Mouse (Mus musculus): ENCODE measurements around the gene Efna4. TPM values are rescaled to one million over a fixed set of nuclear protein-coding genes. Genes with fewer than 3 reads are reported as not detected.
A peak's percentile ranks its signal among the peaks of the same experiment; 100 is the strongest.

Efna4 gene
- total RNA-seq, 1 experiment from 2014 or later: 1.7 TPM

- ATAC-seq (replicated peaks; ENCODE audit: low read depth, poor library complexity, severe bottlenecking): no peak
Measured at GRCm38 (mm10) chr3:89365153-89365485, 27.3 kb upstream of the Efna4 start, which contains the start of gene Dcst1. Dcst1 (minus strand) TSS chr3:89365253.

GRCm38 (mm10) chr3:89364631-89365030, 26.8 kb upstream of the Efna4 start:
- no peak for ATAC-seq (replicated peaks; ENCODE audit: low read depth, poor library complexity, severe bottlenecking)

GRCm38 (mm10) chr3:89361675-89362074, 23.8 kb upstream of the Efna4 start, which contains the start of gene Dcst2:
Dcst2 (plus strand) TSS chr3:89361975.
- no peak for ATAC-seq (replicated peaks; ENCODE audit: low read depth, poor library complexity, severe bottlenecking)

GRCm38 (mm10) chr3:89360237-89360636, 22.4 kb upstream of the Efna4 start:
- peak; percentile 76 for ATAC-seq (replicated peaks; ENCODE audit: low read depth, poor library complexity, severe bottlenecking)

- ATAC-seq (replicated peaks; ENCODE audit: low read depth, poor library complexity, severe bottlenecking): no peak
Measured at GRCm38 (mm10) chr3:89359630-89360029, 21.8 kb upstream of the Efna4 start.

GRCm38 (mm10) chr3:89356029-89356428, 18.2 kb upstream of the Efna4 start:
- no peak for ATAC-seq (replicated peaks; ENCODE audit: low read depth, poor library complexity, severe bottlenecking)

DNA sequence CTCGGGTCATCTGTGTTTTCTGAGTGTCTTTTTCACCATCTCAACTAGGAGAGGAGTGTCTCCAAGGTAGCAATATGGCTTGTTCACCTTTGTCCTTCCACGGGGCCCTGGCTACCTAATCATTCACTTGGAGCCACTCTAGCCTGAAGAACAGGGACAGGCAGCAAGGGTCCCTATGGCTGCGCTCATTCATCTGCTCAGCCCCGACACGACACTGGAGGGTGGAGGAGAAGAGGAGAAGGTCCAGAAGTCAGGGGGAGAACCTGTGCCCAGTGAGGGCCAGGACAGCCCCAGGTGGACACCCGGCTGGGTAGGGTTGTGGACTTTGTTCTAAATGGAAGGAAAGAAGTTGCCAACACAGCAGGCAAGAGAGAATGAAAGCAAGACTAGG, 17.7 kb upstream of the Efna4 start:
- no peak for ATAC-seq (replicated peaks; ENCODE audit: low read depth, poor library complexity, severe bottlenecking)

DNA sequence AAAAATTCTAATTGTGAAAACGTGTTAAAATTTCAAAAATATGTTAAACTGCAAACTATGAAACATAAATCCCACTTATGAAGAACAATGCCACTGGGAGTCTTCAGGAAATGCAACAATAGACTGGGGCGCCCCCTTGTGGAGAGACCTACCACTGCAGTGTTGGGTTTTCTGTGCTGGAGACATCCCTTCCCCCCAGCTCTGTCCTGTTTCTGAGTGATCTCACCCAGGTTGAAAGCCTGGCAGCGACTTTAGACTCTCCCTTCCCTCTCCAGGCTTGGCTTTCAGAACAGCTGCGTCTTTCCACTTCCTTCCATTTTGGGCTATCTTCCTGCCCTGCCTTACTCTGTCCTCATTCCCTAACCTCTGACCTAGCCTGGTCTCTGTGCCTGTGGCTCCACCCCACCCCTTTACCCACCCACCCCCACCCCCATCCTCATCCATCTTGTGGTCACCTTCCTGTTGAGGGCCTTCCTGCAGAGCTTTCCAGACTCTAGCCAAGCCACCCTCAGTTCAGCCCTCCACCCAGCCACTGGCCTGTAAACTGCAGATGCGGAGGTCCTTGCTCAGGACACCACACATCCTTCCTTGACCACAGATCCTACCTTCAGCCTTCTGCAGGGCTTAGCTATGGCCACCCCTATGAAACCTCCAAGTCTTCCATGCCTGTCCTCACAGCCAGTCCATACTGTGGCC, 17.1 kb upstream of the Efna4 start:
- peak; percentile 54; the same call in 1 of the 2 replicates for ATAC-seq (replicated peaks; ENCODE audit: low read depth, poor library complexity, severe bottlenecking)

GRCm38 (mm10) chr3:89351271-89351670, 13.4 kb upstream of the Efna4 start:
- ATAC-seq (replicated peaks; ENCODE audit: low read depth, poor library complexity, severe bottlenecking): no peak

DNA sequence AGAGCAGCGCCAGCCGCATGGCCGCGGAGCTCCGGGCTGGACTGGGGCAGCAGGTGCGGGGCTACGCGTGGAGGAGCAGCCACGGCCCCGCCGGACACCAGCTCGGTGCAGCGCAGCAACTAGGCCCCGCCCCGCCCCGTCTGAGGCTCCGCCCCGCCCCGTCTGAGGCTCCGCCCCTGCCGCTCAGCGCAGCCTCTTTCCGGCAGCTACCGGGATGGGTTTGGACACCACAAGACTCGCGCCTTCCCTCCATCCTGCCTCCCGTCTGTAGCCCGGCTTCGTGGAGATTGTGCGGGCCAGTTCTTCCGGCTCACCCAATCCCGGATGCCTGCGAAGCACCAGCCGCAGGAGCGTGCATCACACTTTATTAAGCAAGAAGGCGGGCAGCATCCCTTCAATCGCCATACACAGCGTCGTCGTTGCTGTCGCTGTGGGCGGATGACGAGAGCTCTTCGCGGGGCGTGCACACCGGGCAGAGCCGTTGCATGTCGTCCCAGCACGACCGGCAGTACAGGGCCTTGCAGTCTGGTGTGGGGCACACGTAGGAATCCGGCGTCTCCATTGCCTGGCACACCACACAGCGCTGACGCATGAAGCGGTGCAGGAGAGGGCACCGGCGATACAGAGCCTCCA, 12.2 kb upstream of the Efna4 start, which contains the start of gene Adam15:
Gene Adam15, minus strand, starts transcription at position 128 of the 633 bp plus-strand sequence.
- peak; percentile 74 for ATAC-seq (replicated peaks; ENCODE audit: low read depth, poor library complexity, severe bottlenecking)

DNA sequence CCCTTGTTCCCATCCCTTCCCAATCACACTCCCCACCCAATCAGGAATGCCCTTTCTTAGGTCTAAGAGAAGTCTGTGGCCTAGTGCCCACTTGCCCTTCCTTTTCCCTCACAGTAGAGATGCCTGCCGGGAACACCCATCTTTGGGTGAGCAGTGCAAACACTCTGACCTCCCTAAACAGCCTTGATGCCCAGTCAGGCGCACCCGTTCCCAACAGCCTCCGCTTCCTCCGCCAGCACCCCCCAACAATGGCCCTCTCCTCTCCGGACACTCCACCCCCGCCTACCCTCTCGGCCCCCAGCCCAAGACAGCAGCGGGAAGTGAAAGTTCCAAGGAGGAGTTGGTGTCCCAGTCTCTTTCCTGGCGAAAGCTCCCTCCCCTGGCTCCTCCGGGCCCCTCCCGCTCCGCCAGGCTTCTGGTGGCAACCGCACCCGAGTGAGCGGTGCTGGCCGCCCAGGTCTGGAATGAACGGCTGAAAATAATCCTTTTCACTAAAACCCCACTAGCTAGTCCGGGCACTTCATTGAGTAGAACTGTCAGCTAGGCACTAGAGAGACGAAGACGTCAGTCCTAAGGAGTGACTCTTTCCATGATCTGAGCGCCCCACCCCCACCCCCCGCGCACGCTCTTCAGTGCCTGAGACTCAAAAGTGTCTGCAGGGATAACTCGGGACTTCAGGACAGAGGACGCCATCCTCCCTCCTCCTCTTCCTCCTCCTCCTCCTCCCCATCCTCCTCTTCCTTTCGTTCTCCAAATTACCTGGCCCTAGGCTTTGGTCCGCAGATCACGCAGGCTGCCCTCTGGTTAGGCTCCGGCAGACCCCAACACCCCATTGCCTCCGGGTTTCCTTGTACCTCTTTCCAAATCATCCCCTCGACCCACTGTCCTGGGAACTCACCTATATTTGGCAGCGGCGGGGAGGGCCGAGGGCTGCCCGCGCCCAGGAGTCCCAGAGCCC, 11.4 kb upstream of the Efna4 start:
- no peak for ATAC-seq (replicated peaks; ENCODE audit: low read depth, poor library complexity, severe bottlenecking)

DNA sequence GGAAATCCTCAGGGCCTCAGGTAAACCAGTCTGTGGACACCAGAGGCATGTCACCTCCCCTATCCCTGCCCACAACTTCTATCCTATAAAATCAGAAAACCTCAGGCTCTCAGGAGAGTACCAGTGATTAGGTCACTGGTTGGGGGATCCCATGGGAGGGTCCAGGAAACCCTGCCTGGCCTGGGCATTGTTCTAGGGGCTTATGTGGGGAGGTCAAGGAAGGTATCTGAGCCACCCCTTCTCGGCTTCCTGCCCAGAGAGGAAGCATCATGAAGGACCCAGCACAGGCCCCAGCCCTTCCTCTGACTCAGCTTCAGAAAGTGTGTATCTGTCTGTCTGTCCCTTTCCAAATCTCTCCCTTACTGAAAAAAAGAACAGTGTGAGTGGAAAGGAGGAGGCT, 10.1 kb upstream of the Efna4 start:
- no peak for ATAC-seq (replicated peaks; ENCODE audit: low read depth, poor library complexity, severe bottlenecking)

DNA sequence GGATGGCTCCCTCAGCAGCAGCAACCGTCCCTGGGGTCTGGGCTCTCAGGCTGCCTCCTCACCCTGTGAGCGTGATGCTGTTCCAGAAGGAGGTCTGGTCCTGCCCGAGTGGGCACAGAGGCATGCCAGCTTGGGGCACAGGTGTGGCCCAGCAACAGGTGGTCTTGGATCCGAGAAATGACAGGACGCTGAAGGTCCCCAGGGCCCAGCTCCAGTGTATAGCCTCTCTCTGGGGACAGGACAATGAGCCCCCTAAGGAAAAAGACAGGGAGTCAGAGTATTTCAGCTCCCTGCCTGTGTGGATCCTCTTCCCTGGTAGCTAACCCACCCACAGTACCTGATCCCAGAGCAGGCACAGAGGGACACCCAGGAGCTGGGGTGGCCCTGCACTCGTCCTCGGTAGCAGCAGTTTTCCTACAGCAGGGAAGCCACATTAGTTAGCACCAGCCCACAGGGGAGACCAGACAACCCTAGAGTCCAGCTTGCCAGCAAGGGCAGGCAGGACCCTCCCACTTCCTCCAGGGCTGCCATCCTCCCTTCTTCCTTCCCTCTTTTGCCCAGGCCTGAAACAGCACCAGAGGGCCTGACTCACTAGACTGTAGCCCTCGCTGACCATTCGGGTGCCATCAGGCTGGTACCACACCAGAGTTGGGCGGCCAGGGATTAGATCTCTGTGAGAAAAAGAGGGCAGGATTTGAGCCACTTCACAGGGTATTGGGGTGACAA, 9.2 kb upstream of the Efna4 start:
- 0 out of 2 replicates have a peak, but pooled peaks have one; percentile 29 for ATAC-seq (replicated peaks; ENCODE audit: low read depth, poor library complexity, severe bottlenecking)

- no peak for ATAC-seq (replicated peaks; ENCODE audit: low read depth, poor library complexity, severe bottlenecking)
Measured at GRCm38 (mm10) chr3:89343279-89343678, 5.5 kb upstream of the Efna4 start.

DNA sequence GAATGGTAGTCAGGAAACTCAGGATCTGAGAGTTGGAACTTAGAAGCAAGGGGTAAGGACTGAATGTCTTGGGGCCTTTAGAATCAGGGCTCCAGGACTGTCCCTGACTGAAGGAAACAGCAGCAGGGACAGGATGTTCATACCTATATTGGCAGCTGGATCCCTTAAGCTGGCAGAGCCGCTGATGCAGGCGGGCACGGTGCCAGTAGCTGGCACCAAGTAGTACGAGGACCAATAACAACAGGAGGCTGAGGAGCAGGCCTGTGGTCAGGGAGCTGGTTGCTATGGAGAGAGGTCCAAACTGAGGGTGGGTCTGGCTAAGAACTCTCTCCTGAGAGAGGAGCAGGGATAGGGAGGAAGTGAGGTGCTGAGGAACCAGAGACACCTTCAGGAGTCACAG, 4.0 kb upstream of the Efna4 start:
- ATAC-seq (replicated peaks; ENCODE audit: low read depth, poor library complexity, severe bottlenecking): no peak

DNA sequence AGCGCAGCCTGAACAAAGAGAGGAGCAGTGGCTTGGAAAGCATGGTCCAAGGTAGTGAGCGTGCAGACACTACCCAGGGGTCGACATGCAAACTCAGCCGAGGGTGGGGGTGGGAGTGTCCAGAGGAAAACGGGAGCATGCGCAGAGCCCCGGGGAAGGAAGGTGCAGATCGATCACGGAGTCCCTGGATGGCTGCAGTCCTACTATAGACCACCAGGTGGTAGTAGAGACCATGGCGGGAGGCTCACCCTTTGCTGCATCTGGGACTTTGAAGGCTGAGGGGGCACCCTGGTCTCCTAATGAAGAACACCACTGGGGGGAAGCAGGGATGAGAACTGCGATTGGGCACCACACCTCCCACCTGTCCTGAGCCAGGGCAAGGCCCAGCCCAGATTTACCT, 2.6 kb upstream of the Efna4 start:
- ATAC-seq (replicated peaks; ENCODE audit: low read depth, poor library complexity, severe bottlenecking): peak; percentile 77

DNA sequence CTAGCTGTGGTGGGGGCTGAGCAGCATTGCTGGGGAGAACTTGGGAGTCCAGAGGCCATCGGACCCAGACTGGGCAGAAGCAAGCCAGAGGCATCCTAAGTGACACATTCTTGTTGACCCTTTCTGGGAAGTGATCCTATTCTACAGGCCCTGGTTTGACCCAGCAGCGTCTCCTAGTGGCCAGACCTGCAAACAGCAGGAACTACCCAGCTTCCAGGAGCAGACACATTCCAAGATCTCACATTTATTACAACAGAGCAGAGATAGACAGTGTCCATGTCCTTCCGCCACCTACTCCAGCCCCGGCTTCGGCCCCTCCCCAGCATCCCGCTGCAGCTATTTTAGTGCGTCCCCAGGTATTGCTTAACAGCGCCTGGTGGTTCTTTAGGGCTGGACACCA, 1.6 kb upstream of the Efna4 start:
- peak; percentile 59 for ATAC-seq (replicated peaks; ENCODE audit: low read depth, poor library complexity, severe bottlenecking)

DNA sequence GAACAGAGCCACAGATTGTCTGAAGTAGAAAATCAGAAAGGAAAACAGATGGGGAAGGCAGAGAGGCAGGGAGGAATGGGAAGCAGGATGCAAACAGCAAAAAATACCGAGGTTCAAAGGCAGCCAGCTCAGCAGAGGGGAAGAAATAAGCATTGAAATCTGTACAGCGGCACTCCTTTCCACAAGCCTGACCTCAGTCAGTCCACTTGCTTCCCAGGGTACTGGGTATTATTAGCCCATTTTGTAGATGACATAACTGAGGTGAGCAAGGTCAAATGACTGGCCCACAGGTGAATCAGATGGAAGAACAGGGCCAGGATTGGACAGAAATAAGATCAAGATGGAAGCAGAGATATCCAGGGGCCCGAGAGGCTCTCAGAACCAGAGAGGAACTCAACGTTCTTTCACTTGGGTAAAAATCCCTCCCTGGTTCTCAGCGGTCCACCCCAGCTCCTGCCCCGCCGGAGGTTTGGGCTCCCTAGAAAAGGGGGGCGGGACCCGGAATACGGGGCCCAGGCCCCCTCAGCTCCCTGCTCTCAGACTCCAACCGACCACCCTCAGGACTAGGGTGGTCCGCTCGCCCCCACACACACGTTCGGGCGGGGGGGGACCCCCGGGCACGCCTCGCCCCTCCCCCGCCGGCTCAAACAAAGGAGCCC, 637 bp downstream of the Efna4 start:
- no peak for ATAC-seq (replicated peaks; ENCODE audit: low read depth, poor library complexity, severe bottlenecking)

- no peak for ATAC-seq (replicated peaks; ENCODE audit: low read depth, poor library complexity, severe bottlenecking)
Measured at GRCm38 (mm10) chr3:89336529-89336928, 1.3 kb downstream of the Efna4 start.
